Comparison of ENCODE assay signal across 20 mouse cellular contexts in genomic region chr3:87980728-87981127, GRCm38 (mm10). TPM values are rescaled to one million over a fixed set of nuclear protein-coding genes. Genes with fewer than 3 reads are reported as not detected.
A peak's percentile ranks its signal among the peaks of the same experiment; 100 is the strongest.
DNase-seq lines count a peak whose midpoint lies in the region; ATAC-seq and TF ChIP-seq lines count a peak whose summit lies in the region.
"Had no signal": no experiment of that assay in that cellular context is flagged by ENCODE, and none has a peak within 500 bp of the region (broad histone marks: within the 10 kb centered on the region; RNA-seq: fewer than 3 reads in every experiment).

No protein-coding gene starts in this region.

- TF ChIP-seq POLR2A in lung, adult 2 months (IDR thresholded peaks at IDR 0.05; ENCODE audit: borderline replicate concordance, extremely low read depth, low read depth, low read length): no peak

- H3K36me3 ChIP-seq in heart, embryonic 13.5 days: peaks cover 17% of the 10 kb centered on the region
- H3K36me3 ChIP-seq in lung, embryonic 14.5 days (ENCODE audit: insufficient read depth): peaks cover 2% of the 10 kb centered on the region; the same call in 1 of the 2 replicates
- H3K36me3 ChIP-seq in stomach, embryonic 16.5 days (ENCODE audit: control insufficient read depth, insufficient read depth, low read length): no peaks in the 10 kb centered on the region
- no peaks in the 10 kb centered on the region; the same call in 1 of the 2 replicates for H3K36me3 ChIP-seq in stomach, postnatal 0 days (ENCODE audit: control insufficient read depth, insufficient read depth, low read length)
- H3K36me3 ChIP-seq: G1E had no signal

- intact Hi-C loops in heart, postnatal 10 days (cut with DNase I): no loop called here

- 72% methylated on average over 5 of the region's 5 CpGs for WGBS in heart, embryonic 13.5 days
- WGBS in lung, embryonic 14.5 days: 61% methylated on average over 5 of the region's 5 CpGs
- WGBS in lung, adult 2 months: 80% methylated on average over 5 of the region's 5 CpGs
- WGBS in stomach, embryonic 16.5 days: 68% methylated on average over 5 of the region's 5 CpGs
- 62% methylated on average over 5 of the region's 5 CpGs for WGBS in stomach, postnatal 0 days

- no peaks in the 10 kb centered on the region for H3K27me3 ChIP-seq in heart, embryonic 13.5 days (replicated peaks)
- H3K27me3 ChIP-seq in lung, embryonic 14.5 days (ENCODE audit: insufficient read depth, low read length): no peaks in the 10 kb centered on the region
- H3K27me3 ChIP-seq in stomach, embryonic 16.5 days (ENCODE audit: control insufficient read depth, insufficient read depth, low read length): no peaks in the 10 kb centered on the region
- no peaks in the 10 kb centered on the region for H3K27me3 ChIP-seq in stomach, postnatal 0 days (ENCODE audit: control insufficient read depth, insufficient read depth, low read length)

- no peak overlapping the region for H3K4me2 ChIP-seq in heart, embryonic 13.5 days
- no peak overlapping the region for H3K4me2 ChIP-seq in lung, embryonic 14.5 days
- no peak overlapping the region for H3K4me2 ChIP-seq in stomach, embryonic 16.5 days (ENCODE audit: low read depth, low read length)
- no peak overlapping the region for H3K4me2 ChIP-seq in stomach, postnatal 0 days (replicated peaks; ENCODE audit: low read depth)
- H3K4me2 ChIP-seq: heart, embryonic 11.5 days; liver, embryonic 11.5 days had no signal

- no peak for TF ChIP-seq CTCF in lung, embryonic 14.5 days (IDR thresholded peaks at IDR 0.05; ENCODE audit: low read depth)
- no peak for TF ChIP-seq CTCF in lung, adult 2 months (IDR thresholded peaks at IDR 0.05; ENCODE audit: insufficient read depth, low read length)
- no peak for TF ChIP-seq CTCF in stomach, postnatal 0 days (IDR thresholded peaks at IDR 0.05; ENCODE audit: low read depth)

- H3K4me3 ChIP-seq in heart, embryonic 13.5 days: no peak overlapping the region
- H3K4me3 ChIP-seq in lung, embryonic 14.5 days (ENCODE audit: low read depth, low read length): no peak overlapping the region
- no peak overlapping the region for H3K4me3 ChIP-seq in lung, adult 2 months (replicated peaks; ENCODE audit: extremely low read depth, low read depth, low read length)
- no peak overlapping the region for H3K4me3 ChIP-seq in stomach, embryonic 16.5 days (replicated peaks; ENCODE audit: low read length)
- no peak overlapping the region for H3K4me3 ChIP-seq in stomach, postnatal 0 days (ENCODE audit: low read depth, low read length)

- ATAC-seq in heart, embryonic 13.5 days (ENCODE audit: extremely low read depth, insufficient number of reproducible peaks, low FRiP score, low TSS enrichment): no peak
- no peak for ATAC-seq in lung, embryonic 14.5 days (ENCODE audit: insufficient read depth)
- no peak for ATAC-seq in stomach, embryonic 16.5 days (ENCODE audit: insufficient read depth, low FRiP score)
- ATAC-seq in stomach, postnatal 0 days (ENCODE audit: low FRiP score, low TSS enrichment): no peak

- TF ChIP-seq EP300 in stomach, postnatal 0 days (optimal IDR thresholded peaks at IDR 0.05): no peak

- peak overlapping the region; percentile 98 for H3K27ac ChIP-seq in heart, embryonic 13.5 days (replicated peaks)
- H3K27ac ChIP-seq in lung, embryonic 14.5 days (ENCODE audit: low read depth): peak overlapping the region; percentile 18; the same call in 1 of the 2 replicates
- H3K27ac ChIP-seq in stomach, embryonic 16.5 days (ENCODE audit: low read length): 0 out of 2 replicates have a peak overlapping the region, but pooled peaks have one; percentile 96
- no peak overlapping the region for H3K27ac ChIP-seq in stomach, postnatal 0 days (replicated peaks)

- no peaks in the 10 kb centered on the region for H3K9me3 ChIP-seq in heart, embryonic 13.5 days
- H3K9me3 ChIP-seq in lung, embryonic 14.5 days (ENCODE audit: low read depth, low read length): no peaks in the 10 kb centered on the region
- H3K9me3 ChIP-seq in stomach, embryonic 16.5 days (replicated peaks; ENCODE audit: control insufficient read depth, low read length): no peaks in the 10 kb centered on the region
- no peaks in the 10 kb centered on the region for H3K9me3 ChIP-seq in stomach, postnatal 0 days (ENCODE audit: control insufficient read depth, low read length)
- H3K9me3 ChIP-seq: G1E had no signal

- H3K4me1 ChIP-seq in heart, embryonic 13.5 days: peaks cover 57% of the 10 kb centered on the region
- peaks cover 41% of the 10 kb centered on the region for H3K4me1 ChIP-seq in lung, embryonic 14.5 days (ENCODE audit: insufficient read depth)
- peaks cover 30% of the 10 kb centered on the region for H3K4me1 ChIP-seq in lung, adult 2 months (ENCODE audit: control insufficient read depth, insufficient read depth, low read length)
- H3K4me1 ChIP-seq in stomach, embryonic 16.5 days (ENCODE audit: control insufficient read depth, insufficient read depth, low read length): peaks cover 42% of the 10 kb centered on the region
- peaks cover 12% of the 10 kb centered on the region for H3K4me1 ChIP-seq in stomach, postnatal 0 days (replicated peaks; ENCODE audit: control insufficient read depth, insufficient read depth)

- no peak overlapping the region for H3K9ac ChIP-seq in heart, embryonic 13.5 days
- no peak overlapping the region for H3K9ac ChIP-seq in lung, embryonic 14.5 days
- H3K9ac ChIP-seq in stomach, embryonic 16.5 days (ENCODE audit: low read length): no peak overlapping the region
- H3K9ac ChIP-seq in stomach, postnatal 0 days (ENCODE audit: low read length): no peak overlapping the region

- DNase-seq in heart, postnatal 10 days: no peak
- DNase-seq in lung, embryonic 14.5 days: no peak
- no peak for DNase-seq in lung, adult 2 months
- DNase-seq in stomach, postnatal 0 days (ENCODE audit: low spot score): no peak
- DNase-seq in left cerebral cortex, adult 8-10 months (ENCODE audit: low spot score in 2 of 2): no peak
- DNase-seq: cerebellum, adult 11 months; cerebellum, postnatal 36 days; gastrocnemius, postnatal 10 days; kidney, postnatal 36 days; retina, postnatal 1 day; thymus, adult 2 months had no signal

RNA-seq across cellular contexts. Expression of gene Nes, which starts 9.8 kb away (rescaled TPM):
- 18.7 and 18.9 TPM in 2 replicates for polyA plus RNA-seq in heart, embryonic 13.5 days (2015; fragmentation: Nextera tagmentation; extraction: Ambion mirVana)
- total RNA-seq in heart, postnatal 10 days (2021): 10 to 100 TPM; 56.4 to 62.4 TPM
- polyA plus RNA-seq in lung, embryonic 14.5 days (2014; fragmentation: Nextera tagmentation; extraction: Ambion mirVana): 24.6 and 27.1 TPM in 2 replicates
- polyA plus RNA-seq in lung, adult 2 months (2012; rRNA removed): 26.4 and 31.4 TPM in 2 replicates
- polyA plus RNA-seq in stomach, embryonic 16.5 days (2015; fragmentation: Nextera tagmentation; extraction: Ambion mirVana): 7.7 and 10.2 TPM in 2 replicates
- polyA plus RNA-seq in stomach, postnatal 0 days (2015; fragmentation: Nextera tagmentation; extraction: Ambion mirVana): 5.3 and 5.7 TPM in 2 replicates
- total RNA-seq in left cerebral cortex, adult 8-10 months (2022): 1 to 10 TPM; 4.0 to 5.5 (median 5.2) TPM

RNA-seq across cellular contexts. Expression of gene Bcan, which starts 19.3 kb away (rescaled TPM):
- 0.07 TPM in 1 of 2 replicates, not detected in the other for polyA plus RNA-seq in heart, embryonic 13.5 days (2015; fragmentation: Nextera tagmentation; extraction: Ambion mirVana)
- under 1 TPM in 1 of 2 experiments, not detected in 1; 0.17 TPM for total RNA-seq in heart, postnatal 10 days (2021)
- polyA plus RNA-seq in lung, embryonic 14.5 days (2014; fragmentation: Nextera tagmentation; extraction: Ambion mirVana): not detected in 2 replicates
- polyA plus RNA-seq in lung, adult 2 months (2012; rRNA removed): 7.2 and 8.3 TPM in 2 replicates
- polyA plus RNA-seq in stomach, embryonic 16.5 days (2015; fragmentation: Nextera tagmentation; extraction: Ambion mirVana): 0.34 and 0.52 TPM in 2 replicates
- polyA plus RNA-seq in stomach, postnatal 0 days (2015; fragmentation: Nextera tagmentation; extraction: Ambion mirVana): 0.08 and 0.18 TPM in 2 replicates
- total RNA-seq in left cerebral cortex, adult 8-10 months (2022): 100 to 1,000 TPM; 230 to 238 (median 233) TPM
- total RNA-seq: G1E; hematopoietic stem cell, adult 5-6 weeks; neutrophil, adult 5-6 weeks had no signal
- polyA plus RNA-seq: G1E; heart, embryonic 11.5 days; liver, embryonic 11.5 days had no signal

RNA-seq across cellular contexts. Expression of gene Crabp2, which starts 32.3 kb away (rescaled TPM):
- polyA plus RNA-seq in heart, embryonic 13.5 days (2015; fragmentation: Nextera tagmentation; extraction: Ambion mirVana): 6.2 and 8.4 TPM in 2 replicates
- total RNA-seq in heart, postnatal 10 days (2021): under 1 TPM; 0.57 to 0.81 TPM
- polyA plus RNA-seq in lung, embryonic 14.5 days (2014; fragmentation: Nextera tagmentation; extraction: Ambion mirVana): 7.7 and 10.3 TPM in 2 replicates
- 15.1 TPM in 1 of 2 replicates, not detected in the other for polyA plus RNA-seq in lung, adult 2 months (2012; rRNA removed)
- polyA plus RNA-seq in stomach, embryonic 16.5 days (2015; fragmentation: Nextera tagmentation; extraction: Ambion mirVana): 29.4 and 43.3 TPM in 2 replicates
- 40.4 and 44.3 TPM in 2 replicates for polyA plus RNA-seq in stomach, postnatal 0 days (2015; fragmentation: Nextera tagmentation; extraction: Ambion mirVana)
- 1 to 10 TPM; 4.9 to 6.5 (median 5.9) TPM for total RNA-seq in left cerebral cortex, adult 8-10 months (2022)
- total RNA-seq: hematopoietic stem cell, adult 5-6 weeks; neutrophil, adult 5-6 weeks had no signal
- polyA plus RNA-seq: G1E had no signal

RNA-seq across cellular contexts. Expression of gene Hapln2, which starts 46.7 kb away (rescaled TPM):
- polyA plus RNA-seq in heart, embryonic 13.5 days (2015; fragmentation: Nextera tagmentation; extraction: Ambion mirVana): not detected in 2 replicates
- total RNA-seq in heart, postnatal 10 days (2021): not detected
- polyA plus RNA-seq in lung, embryonic 14.5 days (2014; fragmentation: Nextera tagmentation; extraction: Ambion mirVana): not detected in 2 replicates
- polyA plus RNA-seq in lung, adult 2 months (2012; rRNA removed): 0.06 and 0.37 TPM in 2 replicates
- 0.18 TPM in 1 of 2 replicates, not detected in the other for polyA plus RNA-seq in stomach, embryonic 16.5 days (2015; fragmentation: Nextera tagmentation; extraction: Ambion mirVana)
- not detected in 2 replicates for polyA plus RNA-seq in stomach, postnatal 0 days (2015; fragmentation: Nextera tagmentation; extraction: Ambion mirVana)
- total RNA-seq in left cerebral cortex, adult 8-10 months (2022): 10 to 100 TPM; 23.0 to 35.7 (median 32.1) TPM
- total RNA-seq: adrenal gland, adult 18-20 months; G1E; gastrocnemius, postnatal 10 days; hematopoietic stem cell, adult 5-6 weeks; neutrophil, adult 5-6 weeks had no signal
- polyA plus RNA-seq: embryonic facial prominence, embryonic 11.5 days; G1E; heart, embryonic 11.5 days; liver, embryonic 11.5 days had no signal

RNA-seq across cellular contexts. Expression of gene Rrnad1, which starts 50.2 kb away (rescaled TPM):
- polyA plus RNA-seq in heart, embryonic 13.5 days (2015; fragmentation: Nextera tagmentation; extraction: Ambion mirVana): 13.4 and 16.0 TPM in 2 replicates
- 1 to 10 TPM; 6.8 to 7.0 TPM for total RNA-seq in heart, postnatal 10 days (2021)
- polyA plus RNA-seq in lung, embryonic 14.5 days (2014; fragmentation: Nextera tagmentation; extraction: Ambion mirVana): 16.4 and 19.6 TPM in 2 replicates
- polyA plus RNA-seq in lung, adult 2 months (2012; rRNA removed): 28.3 and 29.7 TPM in 2 replicates
- polyA plus RNA-seq in stomach, embryonic 16.5 days (2015; fragmentation: Nextera tagmentation; extraction: Ambion mirVana): 19.8 and 20.3 TPM in 2 replicates
- 7.1 and 7.6 TPM in 2 replicates for polyA plus RNA-seq in stomach, postnatal 0 days (2015; fragmentation: Nextera tagmentation; extraction: Ambion mirVana)
- total RNA-seq in left cerebral cortex, adult 8-10 months (2022): 10 to 100 TPM; 17.4 to 23.4 (median 20.6) TPM
